Mouse (Mus musculus) cerebellum, adult 2 months (tissue): Measurements from ENCODE around the gene Ndc80. TPM values are rescaled to one million over a fixed set of nuclear protein-coding genes. Genes with fewer than 3 reads are reported as not detected.
"Not testable (repeated sequence)": the region's sequence is repeated elsewhere in the genome, so short reads cannot be mapped to it uniquely, and the experiment has no call there.

Experiments used
- DNase-seq, 2 experiments: peaks; one replicate each; pipeline ENCODE4 v3.0.0; 2021
- H3K27ac ChIP-seq: fragments of 200-500 bp; 2 replicates; pipeline ENCODE4 v1.5.1; 2012; ENCODE audit warnings: low read length, control low read depth, inconsistent platforms; ENCODE audit not compliant: insufficient read depth
- H3K27me3 ChIP-seq: fragments of 200-500 bp; 2 replicates; pipeline ENCODE4 v1.6.1; 2012; ENCODE audit warnings: inconsistent platforms, mild to moderate bottlenecking, low read length, moderate library complexity; ENCODE audit not compliant: control insufficient read depth, insufficient read depth
- H3K4me1 ChIP-seq: fragments of 200-500 bp; 2 replicates; pipeline ENCODE4 v1.6.1; 2011; ENCODE audit warnings: low read length; ENCODE audit not compliant: control insufficient read depth, insufficient read depth
- H3K4me3 ChIP-seq: fragments of 200-500 bp; replicated peaks from 2 replicates; pipeline ENCODE3; 2011; ENCODE audit warnings: mild to moderate bottlenecking, low read depth, low read length, control low read depth; ENCODE audit not compliant: insufficient read depth
- CTCF ChIP-seq: fragments of 200-500 bp; IDR thresholded peaks from 2 replicates; pipeline ENCODE4 v1.5.1; 2011; ENCODE audit warnings: low read depth, mild to moderate bottlenecking, control low read depth, low read length, moderate library complexity, borderline replicate concordance; ENCODE audit not compliant: insufficient read depth
- POLR2A ChIP-seq: fragments of 200-500 bp; IDR thresholded peaks from 2 replicates; pipeline ENCODE4 v1.6.1; 2011; ENCODE audit warnings: low read length, control low read depth, borderline replicate concordance; ENCODE audit not compliant: insufficient read depth
- WGBS: fragments of 180-500 bp; shearing (Covaris S2); methylation state at CpG from one replicate; pipeline ENCODE4 v1.1.7; 2018; 5-methylcytosine and 5-hydroxymethylcytosine counted together
- polyA plus RNA-seq: library from polyadenylated mRNA; depleted of rRNA; stranded (reverse); fragments of >200 nt; gene quantifications from 2 replicates; pipeline ENCODE4 v1.2.3, GENCODE M21; 2012; rRNA removed

The Ndc80 gene
- polyA plus RNA-seq, 1 experiment, result not detected

GRCm38 (mm10) chr17:71474762-71475704, 51.6 kb downstream of the Ndc80 start, which contains the start of gene Smchd1:
TSS of gene Smchd1 (minus strand) at chr17:71475343.
- peak; percentile 95 for DNase-seq
- Histone ChIP-seq H3K27me3 (no peaks in the 10 kb centered on the region), H3K4me1 (no peaks in the 10 kb centered on the region; the same call in 1 of the 2 replicates), H3K4me3 (peak within 1 kb of the TSS; percentile 100), H3K27ac (peak within 1 kb of the TSS; percentile 86)
- TF ChIP-seq POLR2A, result peak; percentile 42
- TF ChIP-seq CTCF, result no peak
- WGBS, result under 1% methylated on average over 105 of the region's 109 CpGs

DNA sequence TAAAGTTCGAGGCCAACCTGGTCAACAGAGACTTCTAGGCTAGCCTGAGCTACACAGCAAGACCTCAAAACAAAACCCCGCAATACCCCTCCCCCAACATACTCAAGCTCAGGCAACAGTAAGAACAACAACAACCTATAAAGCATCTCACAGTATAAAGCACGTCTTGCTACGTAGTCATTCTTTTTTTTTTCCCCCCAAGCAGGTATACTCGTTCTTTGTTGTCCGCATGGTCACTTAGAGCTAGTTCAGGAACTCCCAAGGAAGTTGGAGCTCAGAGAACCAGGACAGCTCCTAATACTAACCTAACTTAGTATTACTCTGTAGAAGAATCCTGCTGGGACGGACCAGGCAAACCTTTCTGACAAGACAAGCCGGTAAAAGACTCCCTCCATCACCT, 52.5 kb downstream of the Ndc80 start:
- Histone ChIP-seq H3K4me3 (peak overlapping the region; percentile 100), H3K4me1 (no peaks in the 10 kb centered on the region; the same call in 1 of the 2 replicates), H3K27me3 (no peaks in the 10 kb centered on the region), H3K27ac (no peak overlapping the region)
- DNase-seq, result no peak
- no peak for TF ChIP-seq CTCF
- no peak for TF ChIP-seq POLR2A
- 13% methylated on average over 8 of the region's 8 CpGs for WGBS

GRCm38 (mm10) chr17:71471261-71471660, 55.4 kb downstream of the Ndc80 start:
- no peak for DNase-seq
- 17% methylated on average over 2 of the region's 2 CpGs for WGBS
- no peaks in the 10 kb centered on the region; the same call in 1 of the 2 replicates for H3K4me1 ChIP-seq
- no peak overlapping the region for H3K4me3 ChIP-seq
- H3K27me3 ChIP-seq, result no peaks in the 10 kb centered on the region
- no peak overlapping the region for H3K27ac ChIP-seq
- TF ChIP-seq POLR2A (no peak), CTCF (no peak)

DNA sequence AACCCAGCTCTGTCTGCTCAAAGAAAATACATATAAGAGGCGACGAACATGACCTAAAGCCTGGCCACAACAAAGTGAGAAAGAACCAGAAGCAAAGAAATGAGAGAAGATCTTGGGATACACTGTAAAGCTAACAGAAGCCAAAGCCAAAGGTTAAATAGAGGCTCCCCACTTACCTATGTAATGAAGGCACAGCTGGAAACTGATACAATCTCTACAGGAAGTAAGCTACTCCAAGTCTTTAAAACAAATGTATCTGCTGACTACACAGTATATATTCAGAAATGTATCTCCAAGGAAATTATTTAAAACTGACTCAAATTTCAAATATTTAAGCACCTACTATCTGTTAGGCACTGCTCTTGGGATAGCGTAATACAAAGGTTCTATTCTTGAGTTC, 66.3 kb downstream of the Ndc80 start:
- Histone ChIP-seq H3K4me1 (no peaks in the 10 kb centered on the region), H3K4me3 (no peak overlapping the region), H3K27me3 (no peaks in the 10 kb centered on the region), H3K27ac (no peak overlapping the region)
- DNase-seq, result no peak
- WGBS, result 93% methylated on average over 3 of the region's 3 CpGs
- TF ChIP-seq CTCF (no peak), POLR2A (no peak)

GRCm38 (mm10) chr17:71459818-71460217, 66.8 kb downstream of the Ndc80 start, which contains the start of gene Gm4707:
TSS of gene Gm4707 (minus strand) at chr17:71459918.
- no peaks in the 10 kb centered on the region for H3K27me3 ChIP-seq
- WGBS, result 100% methylated on average over 2 of the region's 2 CpGs
- H3K27ac ChIP-seq, result no peak within 1 kb of the TSS
- no peak within 1 kb of the TSS for H3K4me3 ChIP-seq
- no peak for DNase-seq
- H3K4me1 ChIP-seq, result no peaks in the 10 kb centered on the region
- no peak for TF ChIP-seq POLR2A
- TF ChIP-seq CTCF, result no peak

- 97% methylated on average over 6 of the region's 6 CpGs for WGBS
Measured at GRCm38 (mm10) chr17:71457361-71457760, 69.3 kb downstream of the Ndc80 start.

More at GRCm38 (mm10) chr17:71457361-71457760, 69.3 kb downstream of the Ndc80 start:
- H3K4me1 ChIP-seq, DNase-seq, H3K27me3 ChIP-seq, H3K27ac ChIP-seq, H3K4me3 ChIP-seq: not testable (repeated sequence)

Other genes starting within 250 kb of the Ndc80 start
- 3.7 and 4.5 TPM in 2 replicates for gene Emilin2, start 214.9 kb downstream of the Ndc80 start, polyA plus RNA-seq
- gene Gm4707, start 66.9 kb downstream of the Ndc80 start, polyA plus RNA-seq, result 2.0 and 2.2 TPM in 2 replicates
- 24.6 and 26.4 TPM in 2 replicates for gene Smchd1, start 51.5 kb downstream of the Ndc80 start, polyA plus RNA-seq
- gene Spdya, start 25.2 kb upstream of the Ndc80 start, polyA plus RNA-seq, result 1.5 and 1.8 TPM in 2 replicates
- gene Wdr43, start 89.0 kb upstream of the Ndc80 start, polyA plus RNA-seq, result 26.0 and 26.8 TPM in 2 replicates
- 1.1 and 1.9 TPM in 2 replicates for gene Togaram2, start 146.4 kb upstream of the Ndc80 start, polyA plus RNA-seq
- gene Pcare, start 226.0 kb upstream of the Ndc80 start, polyA plus RNA-seq, result not detected in 2 replicates
- 35.3 and 42.9 TPM in 2 replicates for gene Clip4, start 241.6 kb upstream of the Ndc80 start, polyA plus RNA-seq